Mouse (Mus musculus) neural tube, embryonic 15.5 days (tissue): ENCODE data around the gene Dcaf8. TPM values are rescaled to one million over a fixed set of nuclear protein-coding genes. Genes with fewer than 3 reads are reported as not detected.
A peak's percentile ranks its signal among the peaks of the same experiment; 100 is the strongest.
"Not testable (repeated sequence)": the region's sequence is repeated elsewhere in the genome, so short reads cannot be mapped to it uniquely, and the experiment has no call there.

ENCODE experiments used
- ATAC-seq: fragments of 200-750 bp; cut with Nextera tagmentation; 2 replicates; pipeline ENCODE4 v1.8.0; 2017; ENCODE audit warnings: mild to moderate bottlenecking, moderate TSS enrichment, moderate library complexity; ENCODE audit not compliant: low FRiP score
- H3K27ac ChIP-seq: fragments of 300-500 bp; sonication (generic); replicated peaks from 2 replicates; pipeline ENCODE4 v1.5.1; 2015; ENCODE audit warnings: mild to moderate bottlenecking, inconsistent platforms
- H3K27me3 ChIP-seq: fragments of 300-500 bp; sonication (generic); replicated peaks from 2 replicates; pipeline ENCODE4 v1.6.1; 2015; ENCODE audit warnings: inconsistent platforms
- H3K36me3 ChIP-seq: fragments of 300-500 bp; sonication (generic); 2 replicates; pipeline ENCODE4 v1.6.1; 2015; ENCODE audit warnings: inconsistent platforms
- H3K4me1 ChIP-seq: fragments of 300-500 bp; sonication (generic); 2 replicates; pipeline ENCODE4 v1.6.1; 2015; ENCODE audit warnings: inconsistent platforms
- H3K4me2 ChIP-seq: fragments of 300-500 bp; sonication (generic); 2 replicates; pipeline ENCODE4 v1.6.1; 2015; ENCODE audit warnings: inconsistent platforms, mild to moderate bottlenecking, moderate library complexity
- H3K4me3 ChIP-seq: fragments of 300-500 bp; sonication (generic); replicated peaks from 2 replicates; pipeline ENCODE4 v1.5.1; 2015; ENCODE audit warnings: mild to moderate bottlenecking, inconsistent platforms
- H3K9ac ChIP-seq: fragments of 300-500 bp; sonication (generic); replicated peaks from 2 replicates; pipeline ENCODE4 v1.6.1; 2015; ENCODE audit warnings: mild to moderate bottlenecking, inconsistent platforms
- H3K9me3 ChIP-seq: fragments of 300-500 bp; sonication (generic); replicated peaks from 2 replicates; pipeline ENCODE4 v1.6.1; 2016; ENCODE audit warnings: inconsistent platforms
- WGBS: fragments of 180-500 bp; shearing (Covaris S2); methylation state at CpG from one replicate; pipeline ENCODE4 v1.1.7; 2015; ENCODE audit warnings: mixed read lengths; 5-methylcytosine and 5-hydroxymethylcytosine counted together
- polyA plus RNA-seq: library from polyadenylated mRNA; unstranded; fragments of >200 nt; fragmentation: Nextera tagmentation; extraction: Ambion mirVana; gene quantifications from 2 replicates; pipeline ENCODE4 v1.2.1, GENCODE M21; 2015

Gene Dcaf8
- polyA plus RNA-seq, 1 experiment from 2014 or later = 84.5 TPM

DNA sequence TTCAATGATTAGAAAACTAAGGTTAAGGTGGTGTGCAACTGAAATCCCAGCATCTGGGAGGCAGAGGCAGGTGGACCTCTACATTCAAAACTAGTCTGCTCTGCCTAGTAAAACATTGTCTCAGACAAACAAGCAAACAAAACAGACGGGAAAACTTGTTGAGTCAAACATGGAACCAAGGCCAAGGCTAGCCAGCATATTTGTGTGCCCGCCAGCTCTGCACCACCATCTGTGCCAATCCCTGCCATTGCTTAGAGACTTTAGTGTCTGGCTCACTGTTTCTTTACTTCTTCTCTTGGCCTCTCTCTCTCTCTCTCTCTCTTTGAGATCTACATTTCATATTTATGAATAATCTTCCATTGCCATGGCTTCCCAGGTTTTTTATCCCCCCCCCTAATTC is 80.3 kb downstream of the Dcaf8 start:
- ATAC-seq = no peak
- WGBS = 82% methylated on average over 2 of the region's 2 CpGs
- Histone ChIP-seq H3K36me3 (no peaks in the 10 kb centered on the region), H3K27me3 (no peaks in the 10 kb centered on the region), H3K4me1 (no peaks in the 10 kb centered on the region), H3K27ac (no peak overlapping the region), H3K9me3 (no peaks in the 10 kb centered on the region), H3K9ac (no peak overlapping the region), H3K4me3 (no peak overlapping the region), H3K4me2 (no peak overlapping the region)

- 93% methylated on average over 1 of the region's 1 CpGs for WGBS
- Histone ChIP-seq H3K4me1 (no peaks in the 10 kb centered on the region), H3K4me3 (no peak overlapping the region), H3K27ac (no peak overlapping the region), H3K9me3 (no peaks in the 10 kb centered on the region), H3K4me2 (no peak overlapping the region), H3K9ac (no peak overlapping the region), H3K27me3 (no peaks in the 10 kb centered on the region), H3K36me3 (no peaks in the 10 kb centered on the region)
- no peak for ATAC-seq
These were observed 81.3 kb downstream of the Dcaf8 start for GRCm38 (mm10) chr1:172229215-172229614.

DNA sequence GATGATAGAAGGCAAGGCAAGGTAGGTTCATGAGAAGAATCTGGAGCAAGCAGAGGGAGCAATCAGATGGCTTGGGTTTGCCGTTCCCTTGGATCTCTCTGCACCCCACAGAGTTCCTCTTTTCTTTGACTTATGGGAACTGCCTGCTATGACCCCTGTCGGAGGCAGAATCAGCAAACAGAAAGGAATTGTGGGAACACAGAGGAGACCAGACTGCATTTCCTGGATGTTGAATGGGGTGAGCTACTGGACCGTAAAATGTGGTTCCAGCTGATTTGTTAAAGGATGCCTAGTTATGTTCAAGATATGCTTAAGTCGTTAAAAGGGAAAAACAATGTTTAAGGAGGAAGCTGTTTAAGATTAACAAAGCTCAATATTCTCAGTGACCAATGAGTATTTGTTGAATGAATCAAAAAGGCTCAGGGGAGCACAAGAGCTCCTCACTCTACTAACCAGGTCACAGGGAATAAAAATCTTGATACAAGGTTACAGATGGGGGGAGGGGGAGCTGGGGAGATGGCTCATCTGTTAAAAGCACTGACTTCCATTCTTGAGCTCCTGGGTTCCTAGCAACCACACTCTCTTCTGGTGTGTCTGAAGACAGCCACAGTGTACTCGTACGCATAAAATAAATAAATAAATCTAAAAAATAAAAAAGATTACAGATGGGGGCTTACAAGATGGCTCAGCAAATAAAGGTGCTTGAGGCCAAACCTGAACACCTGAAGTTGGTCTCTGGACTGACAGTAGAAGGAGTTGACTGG is 93.2 kb downstream of the Dcaf8 start:
- H3K4me3 ChIP-seq = no peak overlapping the region
- no peak overlapping the region for H3K4me2 ChIP-seq
- H3K27ac ChIP-seq = no peak overlapping the region
- no peaks in the 10 kb centered on the region for H3K36me3 ChIP-seq
- H3K9ac ChIP-seq = no peak overlapping the region
- no peak for ATAC-seq
- 12% methylated on average over 6 of the region's 6 CpGs for WGBS
- H3K4me1 ChIP-seq = peaks cover 8% of the 10 kb centered on the region; the same call in 1 of the 2 replicates
- peaks cover 3% of the 10 kb centered on the region; the same call in 1 of the 2 replicates for H3K27me3 ChIP-seq
- no peaks in the 10 kb centered on the region for H3K9me3 ChIP-seq

GRCm38 (mm10) chr1:172242401-172242800 is 94.5 kb downstream of the Dcaf8 start:
- Histone ChIP-seq H3K27me3 (peaks cover 3% of the 10 kb centered on the region; the same call in 1 of the 2 replicates), H3K4me3 (no peak overlapping the region), H3K4me1 (peaks cover 10% of the 10 kb centered on the region), H3K9me3 (no peaks in the 10 kb centered on the region), H3K4me2 (no peak overlapping the region), H3K36me3 (no peaks in the 10 kb centered on the region), H3K27ac (no peak overlapping the region), H3K9ac (no peak overlapping the region)
- no peak for ATAC-seq
- WGBS = 20% methylated on average over 2 of the region's 2 CpGs

DNA sequence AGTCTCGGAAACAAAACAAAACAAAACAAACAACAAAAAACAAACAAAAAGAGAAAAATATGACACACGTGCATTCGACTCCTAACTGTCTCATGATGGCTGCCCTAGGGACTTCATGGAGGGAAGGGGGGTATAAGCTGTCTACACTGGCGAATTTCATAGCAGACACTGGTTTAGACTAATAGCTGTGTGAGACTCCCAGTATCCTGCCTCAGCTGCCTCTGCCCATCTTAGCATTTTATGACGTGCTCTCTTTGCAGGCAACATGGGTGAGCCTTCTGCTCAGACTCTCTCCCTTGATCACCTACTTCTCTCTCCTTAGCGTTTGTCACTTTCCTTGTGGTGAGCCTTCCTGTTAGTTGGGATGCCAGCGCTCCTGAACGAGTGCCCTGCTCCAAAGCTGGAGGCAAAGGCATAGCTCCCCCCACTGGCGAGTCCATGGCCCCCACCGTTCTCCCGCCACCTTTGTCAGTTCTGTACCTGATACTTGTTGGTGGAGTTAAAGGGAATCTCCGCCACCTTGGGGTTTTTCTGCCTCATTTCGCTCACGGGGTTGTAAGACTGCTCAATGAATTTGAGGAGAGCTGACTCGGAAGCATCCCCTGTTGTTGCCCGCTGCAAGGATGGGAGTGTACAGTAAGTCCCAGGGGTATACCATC is 95.8 kb downstream of the Dcaf8 start:
- H3K4me2 ChIP-seq = peak overlapping the region; percentile 25
- 37% methylated on average over 16 of the region's 16 CpGs for WGBS
- H3K9ac ChIP-seq = no peak overlapping the region
- no peaks in the 10 kb centered on the region for H3K36me3 ChIP-seq
- no peak overlapping the region for H3K27ac ChIP-seq
- no peak for ATAC-seq
- H3K27me3 ChIP-seq = peaks cover 3% of the 10 kb centered on the region; the same call in 1 of the 2 replicates
- no peak overlapping the region for H3K4me3 ChIP-seq
- H3K4me1 ChIP-seq = peaks cover 10% of the 10 kb centered on the region
- no peaks in the 10 kb centered on the region for H3K9me3 ChIP-seq

- ATAC-seq = not testable (repeated sequence)
- WGBS = 55% methylated on average over 23 of the region's 23 CpGs
These were observed 96.8 kb downstream of the Dcaf8 start for GRCm38 (mm10) chr1:172244645-172245044.

More at GRCm38 (mm10) chr1:172244645-172245044, 96.8 kb downstream of the Dcaf8 start:
- not testable (repeated sequence) for H3K27ac ChIP-seq, H3K9me3 ChIP-seq, H3K27me3 ChIP-seq, H3K36me3 ChIP-seq, H3K9ac ChIP-seq, H3K4me3 ChIP-seq
- Histone ChIP-seq H3K4me1 (peaks cover 10% of the 10 kb centered on the region), H3K4me2 (peak overlapping the region; percentile 25)

Other genes with a start within 250 kb of the Dcaf8 start
- gene Slamf6, start 230.6 kb upstream of the Dcaf8 start, polyA plus RNA-seq = 0.14 and 15.4 TPM in 2 replicates
- gene Vangl2, start 119.6 kb upstream of the Dcaf8 start, polyA plus RNA-seq = 37.3 and 40.1 TPM in 2 replicates
- gene Nhlh1, start 90.5 kb upstream of the Dcaf8 start, polyA plus RNA-seq = 2.2 and 2.6 TPM in 2 replicates
- 174 and 182 TPM in 2 replicates for gene Copa, start 65.6 kb upstream of the Dcaf8 start, polyA plus RNA-seq
- 100 and 109 TPM in 2 replicates for gene Ncstn, start 65.3 kb upstream of the Dcaf8 start, polyA plus RNA-seq
- 154 and 162 TPM in 2 replicates for gene Pex19, start 21.3 kb upstream of the Dcaf8 start, polyA plus RNA-seq
- gene Pea15a, start 58.7 kb downstream of the Dcaf8 start, polyA plus RNA-seq = 378 and 415 TPM in 2 replicates
- gene Casq1, start 71.8 kb downstream of the Dcaf8 start, polyA plus RNA-seq = 3.8 and 4.0 TPM in 2 replicates
- 0.05 TPM in 1 of 2 replicates, not detected in the other for gene Atp1a4, start 110.3 kb downstream of the Dcaf8 start, polyA plus RNA-seq
- 70.9 and 71.3 TPM in 2 replicates for gene Igsf8, start 113.6 kb downstream of the Dcaf8 start, polyA plus RNA-seq
- gene Atp1a2, start 150.0 kb downstream of the Dcaf8 start, polyA plus RNA-seq = 57.9 and 63.1 TPM in 2 replicates
- gene Kcnj9, start 181.2 kb downstream of the Dcaf8 start, polyA plus RNA-seq = 2.5 and 3.2 TPM in 2 replicates
- 2.3 and 2.5 TPM in 2 replicates for gene Kcnj10, start 193.1 kb downstream of the Dcaf8 start, polyA plus RNA-seq
- gene Pigm, start 228.5 kb downstream of the Dcaf8 start, polyA plus RNA-seq = 3.7 and 3.8 TPM in 2 replicates